Mouse (Mus musculus) retina, postnatal 1 day (tissue): ENCODE data around the gene Efna3.
A peak's percentile ranks its signal among the peaks of the same experiment; 100 is the strongest.

ENCODE experiments used
- DNase-seq: peaks from one replicate; pipeline ENCODE4 v3.0.0-alpha.2; 2012

Gene Efna3

DNA sequence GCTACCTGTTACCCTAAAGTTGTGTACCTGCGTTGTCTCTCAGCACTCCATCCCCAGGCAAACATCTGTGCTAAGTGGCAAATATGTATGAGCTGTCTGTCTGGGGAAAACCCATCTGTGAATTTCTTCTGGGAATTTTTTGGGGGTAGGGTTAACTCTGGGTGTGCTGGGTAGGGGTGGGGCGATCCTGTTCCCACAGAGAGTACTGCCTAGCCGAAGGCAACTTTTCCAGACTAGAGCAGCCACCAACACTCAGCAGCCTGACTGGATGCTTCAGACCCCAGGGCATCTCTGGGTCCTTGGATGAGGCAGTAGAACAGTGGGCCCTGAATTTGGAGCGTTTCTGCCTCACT, 40.5 kb downstream of the Efna3 start:
- no peak for DNase-seq

DNA sequence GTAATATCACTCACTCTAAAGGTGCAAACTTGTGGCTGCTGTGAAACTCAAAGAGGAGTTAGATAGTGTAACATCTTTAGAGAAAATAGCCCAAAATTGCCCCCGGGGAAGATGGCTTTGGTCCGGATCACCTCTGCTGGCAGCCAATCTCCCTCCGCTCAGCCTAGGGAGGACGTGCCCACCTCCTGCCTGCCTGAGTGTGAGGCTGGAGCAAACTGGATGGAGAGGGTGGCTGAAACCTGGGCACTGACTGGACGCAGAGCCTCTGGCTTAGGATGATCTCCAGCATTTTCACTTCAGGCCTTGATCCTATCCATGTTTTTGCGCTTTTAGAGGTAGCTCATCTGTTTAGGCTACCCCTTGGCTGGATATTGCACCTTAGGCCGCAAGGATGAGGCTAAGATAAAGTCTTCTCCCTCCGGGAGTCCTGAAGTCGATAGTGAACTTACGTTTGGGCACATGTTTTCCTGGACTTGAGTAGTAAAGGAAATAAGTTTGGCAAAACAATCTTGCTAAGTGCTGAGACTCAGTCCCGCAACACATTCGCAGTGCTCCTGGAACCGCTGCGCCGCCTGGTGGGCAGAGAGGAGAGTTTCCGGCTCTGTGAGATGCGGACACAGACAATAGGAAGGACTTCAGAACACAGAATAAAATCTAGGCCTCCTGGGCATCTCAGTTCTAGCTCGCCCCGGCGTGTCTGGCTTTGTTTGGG, 41.0 kb downstream of the Efna3 start:
- peak; percentile 89 for DNase-seq

GRCm38 (mm10) chr3:89280606-89281511, 41.9 kb downstream of the Efna3 start, which contains the start of gene Efna1:
Gene Efna1 (minus strand): TSS chr3:89281142.
- peak; percentile 69 for DNase-seq

- DNase-seq: peak; percentile 86
These were observed 42.6 kb downstream of the Efna3 start for GRCm38 (mm10) chr3:89280050-89280605.

DNA sequence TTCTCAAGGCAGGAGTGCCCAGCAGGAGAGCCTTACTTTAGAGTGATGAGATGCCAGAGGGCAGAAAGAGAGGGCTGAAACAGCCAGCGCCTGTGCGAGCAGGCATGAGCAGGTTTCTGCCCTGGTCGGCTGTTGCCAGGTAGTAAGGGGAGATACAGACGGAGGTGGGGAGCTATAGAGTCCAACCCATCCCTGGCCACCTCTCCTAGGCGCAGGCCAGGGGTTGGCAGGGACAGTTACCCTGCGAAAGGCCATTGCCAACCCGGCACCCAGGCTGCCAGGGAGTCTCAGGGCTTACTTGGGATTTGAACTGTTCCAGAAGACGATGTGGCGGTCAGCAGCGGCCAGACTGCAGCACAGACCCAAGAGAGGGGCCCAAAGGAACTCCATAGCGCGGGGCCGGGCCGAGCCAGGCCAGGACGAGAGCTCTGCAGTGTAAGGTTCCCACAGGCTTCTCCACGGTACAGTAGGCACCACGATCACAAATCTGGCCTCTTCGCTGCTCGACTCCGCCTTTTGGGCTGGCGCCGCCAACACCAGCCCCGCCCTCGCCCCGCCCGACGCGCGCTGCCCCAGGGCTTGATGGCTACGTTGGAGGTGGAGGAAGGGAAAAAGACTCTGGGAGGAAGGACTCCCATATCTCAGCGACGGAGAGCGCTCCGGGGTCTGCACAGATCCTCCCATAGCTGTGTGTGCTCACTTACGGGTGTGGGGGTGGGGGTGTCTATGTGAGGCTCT, 43.4 kb downstream of the Efna3 start:
- peak; percentile 91 for DNase-seq

DNA sequence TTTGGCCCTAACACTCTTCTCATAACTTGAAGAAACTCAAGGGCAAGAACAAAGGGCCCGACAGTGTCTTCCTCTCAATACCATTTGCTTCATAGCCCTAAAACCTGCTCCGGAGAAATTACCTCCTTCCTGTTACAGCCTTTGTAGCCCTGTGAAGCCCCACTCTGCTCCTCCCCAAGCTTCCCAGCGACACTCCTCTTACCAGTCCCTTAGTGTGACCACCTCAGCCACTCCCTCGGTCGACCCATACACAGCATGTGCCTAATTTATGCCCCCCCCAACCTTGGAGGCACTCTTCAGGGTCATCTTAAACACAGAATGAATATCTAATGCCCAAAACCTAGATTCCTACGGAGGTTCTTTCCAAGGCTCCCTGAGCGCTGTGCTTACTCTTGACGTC, 44.1 kb downstream of the Efna3 start:
- DNase-seq: no peak

DNA sequence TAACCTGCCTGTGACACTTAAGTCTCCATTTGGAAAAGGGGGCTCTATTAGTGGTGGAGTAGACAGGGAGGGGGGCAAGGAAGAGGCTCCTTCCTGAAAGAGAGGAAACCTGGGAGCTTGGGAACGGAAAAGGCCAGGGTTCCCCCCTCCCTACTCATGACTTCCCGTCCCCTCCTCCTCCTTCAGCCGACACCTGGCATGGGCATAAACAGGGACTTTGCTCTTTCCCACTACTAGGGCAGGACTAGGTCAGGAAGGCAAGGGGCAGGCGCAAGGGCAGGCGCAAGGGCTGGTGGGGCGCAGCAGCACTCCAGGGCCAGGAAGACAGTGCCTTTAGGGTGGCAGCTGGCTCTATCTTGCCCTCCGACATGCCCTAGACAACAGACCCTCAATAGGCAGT, 44.7 kb downstream of the Efna3 start:
- DNase-seq: no peak

GRCm38 (mm10) chr3:89277281-89278021, 45.3 kb downstream of the Efna3 start:
- no peak for DNase-seq

GRCm38 (mm10) chr3:89276061-89276460, 46.7 kb downstream of the Efna3 start:
- DNase-seq: no peak

DNA sequence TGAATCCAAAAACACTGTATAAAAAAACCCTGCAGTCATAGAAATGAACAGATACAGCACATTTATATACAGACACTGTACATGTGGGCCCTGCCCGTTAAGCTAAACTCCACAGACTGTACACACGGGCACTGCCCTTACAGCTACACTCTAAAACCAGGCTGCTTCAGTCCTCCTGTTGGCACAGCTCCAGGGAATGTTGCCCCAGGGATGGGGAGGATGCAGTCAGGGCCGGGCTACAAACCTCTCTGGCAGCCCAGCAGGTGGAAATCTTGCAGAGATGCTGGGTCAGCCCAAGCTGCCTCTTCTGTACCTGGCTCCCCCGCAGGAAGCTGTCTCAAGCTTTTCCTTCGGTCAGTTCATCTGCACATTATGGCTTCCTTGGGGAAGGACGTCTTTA, 51.0 kb downstream of the Efna3 start:
- peak; percentile 33 for DNase-seq

DNA sequence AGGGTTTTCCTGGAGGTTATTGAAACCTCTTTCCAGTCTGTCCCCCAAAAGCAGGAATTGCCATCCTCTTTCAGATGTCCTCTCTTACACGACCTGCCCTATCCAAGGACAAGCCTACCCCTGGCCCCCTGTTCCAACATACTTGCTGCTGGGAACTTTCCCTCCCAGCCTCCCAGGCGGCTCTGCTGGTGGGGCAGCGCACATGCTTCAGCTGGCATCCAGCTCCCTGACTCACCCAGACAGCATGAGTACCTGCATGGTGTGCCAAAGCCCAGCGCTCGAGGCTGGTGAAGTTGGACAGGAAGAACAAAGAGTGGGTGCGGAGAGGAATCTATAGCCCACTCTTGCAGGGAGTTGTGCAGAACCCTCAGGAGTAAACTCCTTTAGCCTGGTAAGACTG, 51.9 kb downstream of the Efna3 start:
- DNase-seq: no peak

- peak; percentile 78 for DNase-seq
These were observed 52.6 kb downstream of the Efna3 start, which contains the start of gene Slc50a1 for GRCm38 (mm10) chr3:89270051-89270755. Gene Slc50a1 (minus strand): TSS chr3:89270570.

GRCm38 (mm10) chr3:89268916-89269315, 53.8 kb downstream of the Efna3 start:
- DNase-seq: no peak

GRCm38 (mm10) chr3:89266439-89266893, 56.3 kb downstream of the Efna3 start:
- peak; percentile 87 for DNase-seq
